Mouse (Mus musculus) spleen, embryonic (tissue): ENCODE results near the gene Sgsm2.

ENCODE experiments used
- CTCF ChIA-PET: fragments of 350-600 bp; sonication (Branson Sonifier 250); formaldehyde crosslinking; loops from one replicate; lab custom pipeline; 2022; lab: Charles Lee

Sgsm2 gene

DNA sequence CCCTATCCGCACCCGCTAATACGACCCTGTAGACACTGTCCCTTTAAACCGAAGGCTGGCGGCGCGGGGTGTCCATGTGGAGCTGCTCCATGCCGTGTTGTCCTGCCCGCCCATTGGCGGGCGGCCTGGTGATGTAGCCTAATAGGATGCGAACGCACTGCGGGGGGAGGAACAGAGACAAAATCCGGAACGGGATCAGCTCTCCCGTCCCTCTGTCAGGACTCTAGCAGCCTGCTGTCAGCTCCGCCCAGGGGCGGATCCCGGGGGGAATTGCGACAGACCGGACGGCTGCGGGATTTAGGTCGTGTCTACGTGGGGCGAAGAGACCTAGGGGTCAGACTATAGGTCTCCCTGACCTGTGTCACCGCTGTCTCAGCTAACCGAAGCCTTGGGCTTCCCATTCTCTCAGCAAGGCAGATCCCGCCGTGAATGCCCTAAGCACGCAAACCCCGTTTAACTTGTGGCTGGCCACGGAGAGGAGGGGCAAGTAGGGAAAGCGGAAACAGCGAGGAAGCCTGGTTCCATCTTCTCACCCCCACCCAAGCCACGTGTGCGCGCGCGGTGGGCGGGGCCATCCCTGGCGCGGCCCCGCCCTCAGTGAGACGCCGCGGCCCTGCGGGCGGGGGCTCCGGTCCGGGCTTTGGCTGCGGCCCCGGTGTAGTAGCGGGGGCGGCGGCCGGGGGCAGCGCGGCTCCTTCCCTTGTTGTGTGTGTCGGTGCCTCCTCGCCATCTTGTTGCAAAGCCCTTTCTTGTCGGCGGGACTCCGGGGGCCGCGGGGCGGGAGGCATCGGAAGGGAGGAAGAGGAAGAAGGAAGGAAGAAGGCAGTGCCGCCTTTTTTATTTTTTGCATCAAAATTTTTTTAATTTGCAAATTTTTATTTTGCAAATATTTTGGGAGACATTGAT lies 66.4 kb downstream of the Sgsm2 start, which contains the start of gene Mnt:
Gene Mnt, plus strand, starts transcription at position 665 of the 906 bp plus-strand sequence.
- CTCF ChIA-PET, result interaction anchor here (1.3 kb wide), 1 partner anchor 10 kb away, joined by 4 read pairs; no protein-coding TSS in a partner anchor

DNA sequence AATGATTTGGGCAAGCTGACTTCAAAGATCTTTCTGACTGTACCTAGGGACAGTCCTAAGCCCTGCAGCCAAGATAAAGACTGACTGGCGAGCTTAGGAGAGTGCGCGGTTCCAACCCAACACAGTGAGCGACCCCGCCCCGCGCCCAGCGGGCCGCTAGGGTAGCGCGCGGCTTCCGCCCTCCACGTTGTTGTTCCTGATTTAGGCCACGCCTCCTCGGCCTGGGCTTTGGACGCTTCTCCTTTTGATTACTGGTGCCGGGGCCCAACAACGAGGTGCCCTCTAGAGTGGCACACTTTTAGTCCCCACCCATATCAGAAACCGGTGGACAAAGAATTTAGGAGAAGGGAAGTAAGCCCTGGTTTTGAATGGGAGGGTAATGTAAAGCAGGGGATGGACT lies 67.0 kb downstream of the Sgsm2 start:
- CTCF ChIA-PET, result interaction anchor here (1.3 kb wide), 1 partner anchor 11 kb away, joined by 4 read pairs; no protein-coding TSS in a partner anchor

DNA sequence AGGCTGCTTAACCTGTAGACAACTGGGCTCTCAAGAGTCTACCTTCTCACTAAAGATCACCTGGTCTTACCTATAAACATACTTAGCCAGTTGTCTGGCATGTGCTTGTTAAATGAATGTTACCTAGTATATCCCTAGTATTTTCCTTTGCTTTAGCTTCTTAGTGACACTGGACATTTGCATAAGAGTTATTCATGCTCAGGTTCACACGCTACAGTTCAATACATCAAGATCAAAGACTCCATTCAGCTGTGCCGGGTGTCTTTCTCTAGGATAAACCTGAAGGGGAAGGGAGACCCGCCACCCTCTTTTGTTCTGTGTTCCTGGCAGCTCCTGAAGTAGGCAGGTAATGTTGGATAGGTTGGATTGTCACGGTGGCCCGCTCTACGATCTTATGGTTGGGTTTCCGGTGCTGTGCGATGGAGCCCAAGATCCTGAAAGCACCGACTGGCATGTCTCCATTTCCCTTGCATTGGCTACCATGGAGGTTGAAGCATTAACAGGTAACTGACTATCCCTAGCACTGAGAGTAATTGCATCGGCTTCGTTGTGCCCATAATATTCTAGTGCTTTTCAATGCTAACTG lies 67.8 kb downstream of the Sgsm2 start:
- CTCF ChIA-PET, result interaction anchor here (0.6 to 1.3 kb wide), 2 partner anchors 11 to 464 kb away, joined by 4 to 7 read pairs; no protein-coding TSS in a partner anchor

DNA sequence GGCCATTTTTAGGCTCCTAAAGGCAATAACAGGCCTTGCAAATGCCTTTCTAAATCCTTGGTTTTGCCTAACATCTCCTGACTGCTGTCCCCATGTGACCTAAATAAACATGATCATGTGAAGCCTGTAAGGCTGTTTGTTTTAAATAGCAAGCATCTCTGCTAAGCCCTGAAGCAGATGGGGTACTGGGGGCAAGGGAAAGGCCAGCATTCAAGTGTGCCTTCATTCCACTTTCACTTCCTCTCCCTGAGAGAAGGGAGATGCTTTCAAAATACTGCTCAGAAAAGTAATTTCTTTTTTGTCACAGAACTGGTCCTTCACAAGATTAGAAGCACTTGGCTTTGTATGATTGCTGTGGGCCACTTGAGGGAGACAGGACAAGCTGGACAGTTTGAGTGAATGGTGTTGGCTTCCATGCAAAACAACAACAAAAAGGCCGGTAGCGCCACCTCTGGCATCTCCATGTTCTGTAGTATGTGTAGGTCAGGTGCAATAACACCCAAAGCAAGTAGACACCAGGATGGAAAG lies 68.4 kb downstream of the Sgsm2 start:
- CTCF ChIA-PET, result interaction anchor here (0.6 kb wide), 1 partner anchor 465 kb away, joined by 7 read pairs; no protein-coding TSS in a partner anchor

DNA sequence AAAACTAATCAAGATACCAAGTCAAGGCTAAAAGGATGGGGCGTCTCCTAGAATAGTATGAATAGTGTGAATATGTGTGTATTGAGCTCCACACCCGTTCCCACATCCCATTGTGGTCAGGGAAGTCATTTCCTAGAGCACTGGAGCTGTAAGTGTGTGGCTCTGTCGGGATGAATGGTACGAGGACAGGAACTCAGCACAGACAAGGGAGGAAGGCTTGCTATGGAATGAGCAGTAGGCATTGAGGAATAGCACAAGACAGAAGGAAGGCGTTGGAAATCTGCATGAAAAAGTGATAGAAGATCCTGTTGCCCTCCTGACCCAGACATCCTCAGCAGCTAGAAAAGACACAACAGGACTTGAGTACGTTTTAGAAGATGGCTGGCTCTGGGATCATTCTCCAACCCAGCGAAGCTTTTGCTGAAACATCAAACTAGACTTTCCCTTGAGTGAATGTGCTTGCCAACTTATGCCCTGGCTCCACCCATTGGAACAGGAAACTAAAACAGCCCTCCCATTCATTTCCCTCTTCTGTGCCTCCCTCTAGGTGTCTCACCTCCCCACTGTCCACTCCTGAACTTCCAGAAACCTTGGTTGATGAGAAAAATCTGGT lies 69.0 kb downstream of the Sgsm2 start:
- CTCF ChIA-PET, result interaction anchor here (0.5 to 1.8 kb wide), 2 partner anchors 18 to 383 kb away, joined by 5 to 9 read pairs; no protein-coding TSS in a partner anchor

DNA sequence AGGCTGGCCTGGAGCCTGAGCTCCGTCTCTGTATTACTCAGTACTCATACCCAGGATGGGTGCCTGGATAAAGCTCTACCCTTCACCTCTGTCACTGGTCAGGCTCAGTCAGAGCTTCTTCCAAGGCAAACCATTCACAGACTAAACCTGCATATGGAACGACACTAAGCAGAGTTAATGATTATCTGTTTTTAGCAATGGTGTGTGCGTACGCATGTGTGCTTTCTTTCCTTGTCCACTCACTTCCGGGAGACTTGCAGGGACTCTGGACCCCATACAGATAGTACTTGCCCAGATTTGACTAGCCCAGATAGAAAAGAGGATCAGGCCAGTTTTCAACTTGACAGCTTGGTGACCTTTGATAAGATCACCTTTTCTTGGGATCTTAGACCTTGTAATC lies 70.2 kb downstream of the Sgsm2 start:
- CTCF ChIA-PET, result interaction anchor here (0.9 to 1.8 kb wide), 2 partner anchors 12 to 16 kb away, joined by 3 to 9 read pairs; no protein-coding TSS in a partner anchor

DNA sequence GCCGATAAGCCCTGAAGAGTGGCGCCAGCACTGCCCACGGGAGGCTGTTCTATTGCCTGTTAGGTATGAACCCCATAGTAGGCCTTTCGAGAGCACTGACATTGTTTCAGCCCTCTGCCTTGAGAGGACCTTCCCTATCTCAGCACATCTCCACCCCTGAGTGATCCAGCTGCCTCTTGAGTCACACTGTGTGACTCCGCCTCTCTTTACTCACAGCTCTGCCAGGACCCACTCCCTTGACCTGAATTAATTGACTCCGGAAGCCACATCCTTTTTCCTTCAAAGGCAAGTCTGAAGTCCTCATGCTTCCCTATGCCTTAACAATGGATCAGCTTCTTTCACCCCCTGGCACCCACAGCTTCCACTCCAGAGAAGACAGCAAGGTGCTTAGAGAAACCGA lies 70.7 kb downstream of the Sgsm2 start:
- CTCF ChIA-PET, result interaction anchor here (0.7 to 1.8 kb wide), 3 partner anchors 12 to 16 kb away, joined by 3 to 9 read pairs (median 6); no protein-coding TSS in a partner anchor

DNA sequence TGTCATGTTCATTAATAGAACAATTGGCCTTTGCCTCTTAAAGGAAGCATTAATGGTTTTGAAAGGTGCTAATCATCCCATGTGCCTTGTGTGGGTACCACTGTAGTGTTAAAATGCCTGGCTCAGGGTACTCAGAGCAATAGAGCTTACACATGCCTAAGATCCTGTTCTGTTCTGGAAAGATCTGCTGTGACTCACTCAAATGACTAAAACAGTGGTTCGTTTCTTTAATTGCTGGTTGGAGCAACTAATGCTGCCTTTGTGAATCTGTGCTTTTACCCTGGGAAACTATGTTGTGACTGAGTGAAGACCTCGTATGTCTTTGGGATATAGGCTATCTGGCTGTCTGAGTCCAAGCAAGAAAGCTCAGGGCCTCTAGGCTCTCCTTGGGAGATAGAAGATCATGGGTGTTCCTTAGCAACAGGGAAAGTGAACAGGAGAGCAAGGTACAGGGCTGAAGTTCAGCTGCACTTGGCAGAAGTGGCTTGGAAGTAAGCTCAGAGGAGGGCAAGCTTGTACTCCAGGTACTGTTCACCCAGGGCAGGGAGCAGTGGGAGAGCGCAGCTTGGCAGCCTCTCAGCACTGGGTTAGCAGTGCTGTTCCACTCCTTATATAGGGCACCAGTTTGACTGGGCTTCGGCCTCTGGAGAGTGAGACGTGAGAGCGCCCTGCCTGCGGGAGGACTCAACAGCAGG lies 74.0 kb downstream of the Sgsm2 start:
- CTCF ChIA-PET, result interaction anchor here (0.6 to 1.7 kb wide), 2 partner anchors 25 to 189 kb away, joined by 3 to 6 read pairs; no protein-coding TSS in a partner anchor

DNA sequence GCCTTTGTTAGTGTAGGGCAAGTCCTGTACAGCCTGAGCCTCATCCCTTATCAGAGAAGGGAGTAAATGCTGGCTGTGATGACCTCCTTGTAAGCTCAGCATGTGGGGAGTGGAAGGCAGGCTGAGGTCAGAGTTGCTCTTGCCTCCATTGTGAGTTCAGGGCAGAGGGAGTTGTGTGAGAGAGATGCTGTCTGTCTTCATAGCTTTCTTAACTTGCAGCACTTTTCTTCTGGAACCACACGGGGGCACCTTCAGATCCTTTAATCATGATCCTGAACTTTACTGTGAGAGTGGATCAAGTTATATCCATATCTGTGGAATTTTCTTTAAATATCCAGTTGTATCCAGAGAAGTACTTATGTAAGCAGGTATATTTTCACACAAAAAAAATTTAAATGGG lies 75.4 kb downstream of the Sgsm2 start:
- CTCF ChIA-PET, result interaction anchor here (1.3 to 1.7 kb wide), 2 partner anchors 16 to 27 kb away, joined by 4 to 6 read pairs; no protein-coding TSS in a partner anchor

DNA sequence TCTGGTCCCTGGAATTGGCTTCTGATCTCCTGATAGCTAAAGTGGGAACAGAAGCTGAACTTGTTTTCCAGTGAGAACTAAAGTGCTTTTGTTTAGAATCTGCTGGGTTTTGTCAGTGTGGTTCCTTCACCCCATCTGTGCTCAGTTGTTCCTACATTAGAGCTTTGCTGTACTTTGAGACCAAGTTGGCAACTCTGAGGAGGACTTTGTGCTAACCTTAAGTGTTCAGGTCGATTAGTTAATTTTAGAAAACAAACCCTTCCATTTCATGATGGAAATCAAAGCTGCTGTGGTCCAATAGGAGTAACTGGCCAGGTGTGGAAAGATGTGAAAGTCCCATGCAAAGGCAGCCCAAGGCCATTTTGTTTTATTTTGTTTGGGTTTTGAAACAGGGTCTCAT lies 75.9 kb downstream of the Sgsm2 start:
- CTCF ChIA-PET, result interaction anchor here (1.3 kb wide), 1 partner anchor 16 kb away, joined by 4 read pairs; no protein-coding TSS in a partner anchor

DNA sequence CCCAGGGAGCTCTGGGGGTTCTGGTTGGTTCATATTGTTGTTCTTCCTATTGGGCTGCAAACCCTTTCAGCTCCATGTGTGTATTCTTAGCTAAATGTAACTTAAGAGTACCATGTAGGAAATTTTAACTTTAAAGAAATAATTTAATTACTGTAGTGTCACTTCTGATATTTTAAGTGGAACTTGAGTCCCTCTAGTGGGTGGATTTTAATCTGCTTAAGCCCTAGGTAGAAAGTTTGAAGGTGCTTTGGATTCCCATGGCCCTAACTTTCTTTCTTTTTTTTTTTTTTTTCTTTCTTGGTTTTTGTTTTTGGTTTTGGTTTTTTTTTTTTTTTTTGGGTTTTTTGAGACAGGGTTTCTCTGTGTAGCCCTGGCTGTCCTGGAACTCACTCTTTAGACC lies 81.1 kb downstream of the Sgsm2 start:
- CTCF ChIA-PET, result interaction anchor here (0.7 kb wide), 1 partner anchor 15 kb away, joined by 7 read pairs; no protein-coding TSS in a partner anchor

DNA sequence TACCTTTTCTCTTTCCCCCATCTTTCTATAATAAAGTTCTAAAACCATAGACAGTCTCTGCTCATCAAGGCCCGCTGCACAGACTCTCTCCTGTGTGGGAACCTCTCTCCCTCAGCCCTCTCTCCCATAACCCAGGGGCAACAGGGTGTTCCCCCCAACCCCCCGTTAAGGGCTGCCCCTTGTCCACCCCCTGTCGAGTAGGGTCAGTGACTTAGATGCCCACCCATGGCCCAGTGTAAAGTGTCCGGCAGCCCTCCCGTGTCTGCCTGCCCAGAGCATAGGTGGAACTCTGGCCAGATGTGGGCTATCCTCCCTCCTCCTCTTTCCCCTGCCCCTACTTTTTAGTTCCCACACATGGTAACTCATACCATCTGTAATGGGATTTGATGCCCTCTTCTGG lies 85.3 kb downstream of the Sgsm2 start:
- CTCF ChIA-PET, result no interaction called here

DNA sequence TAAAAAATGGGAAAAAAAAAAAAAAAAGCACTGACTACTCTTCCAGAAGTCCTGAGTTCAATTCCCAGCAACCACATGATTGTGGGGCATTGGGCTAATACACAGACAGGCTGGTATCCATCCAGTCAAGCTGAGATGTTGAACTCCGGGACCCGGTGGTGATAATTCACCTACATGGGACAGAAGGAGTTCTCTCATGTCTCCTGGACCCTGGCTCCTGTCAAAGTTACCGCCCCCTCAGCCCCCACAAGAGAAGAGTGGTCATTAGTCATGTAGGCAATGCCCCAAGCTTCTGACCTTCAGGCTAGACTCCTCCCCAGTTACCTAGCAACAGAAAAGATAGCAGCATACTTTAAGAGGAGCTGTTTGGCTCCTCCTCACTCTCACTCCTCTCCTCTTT lies 85.8 kb downstream of the Sgsm2 start:
- CTCF ChIA-PET, result interaction anchor here (0.6 to 1.7 kb wide), 4 partner anchors 16 to 369 kb away, joined by 3 to 9 read pairs (median 6); no protein-coding TSS in a partner anchor

DNA sequence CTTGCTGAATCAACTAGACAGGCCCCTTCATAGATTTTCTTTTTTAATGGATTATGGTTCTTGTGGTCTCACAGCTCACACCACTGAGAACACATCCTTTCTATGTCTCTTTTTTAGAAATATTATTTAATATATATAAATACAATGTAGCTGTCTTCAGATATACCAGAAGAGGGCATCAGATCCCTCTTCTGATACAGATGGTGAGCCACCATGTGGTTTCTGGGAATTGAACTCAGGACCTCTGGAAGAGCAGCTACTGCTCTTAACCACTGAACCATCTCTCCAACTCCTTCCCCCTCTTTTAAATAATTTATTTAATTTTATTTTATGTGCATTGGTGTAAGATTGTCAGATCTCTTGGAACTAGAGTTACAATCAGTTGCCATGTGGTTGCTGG lies 86.7 kb downstream of the Sgsm2 start:
- CTCF ChIA-PET, result interaction anchor here (0.6 to 2.2 kb wide), 6 partner anchors 10 to 370 kb away, joined by 3 to 9 read pairs (median 4); no protein-coding TSS in a partner anchor

DNA sequence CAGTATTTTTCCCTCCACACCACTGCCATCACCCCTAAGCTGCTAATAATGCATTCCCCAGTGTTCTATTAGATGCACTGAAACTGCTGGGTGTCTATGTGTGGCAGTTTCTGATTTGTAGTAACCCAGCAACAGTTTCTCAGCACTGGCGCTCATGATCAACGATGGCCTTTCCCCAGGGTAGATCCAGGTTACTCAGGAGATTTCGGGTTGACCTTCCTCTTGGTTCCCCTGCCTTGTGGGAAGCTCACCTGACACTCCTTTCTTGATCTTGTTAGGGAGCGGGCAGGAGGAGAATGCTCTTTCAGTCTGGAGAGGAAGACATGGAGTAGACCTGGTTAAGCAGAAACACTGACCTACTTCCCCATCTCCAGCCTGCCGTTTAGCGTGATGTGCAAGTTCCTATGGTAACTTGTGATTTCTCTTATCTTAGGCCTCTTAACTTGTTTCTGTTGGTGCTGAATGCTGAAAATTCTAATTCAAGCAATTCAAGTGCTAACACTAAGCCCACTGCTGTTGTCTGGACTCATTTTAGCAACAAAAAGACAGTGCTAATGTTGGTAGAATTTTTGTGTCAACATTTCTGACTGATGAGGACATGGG lies 88.5 kb downstream of the Sgsm2 start:
- CTCF ChIA-PET, result interaction anchor here (2.2 kb wide), 1 partner anchor 40 kb away, joined by 8 read pairs; no protein-coding TSS in a partner anchor

DNA sequence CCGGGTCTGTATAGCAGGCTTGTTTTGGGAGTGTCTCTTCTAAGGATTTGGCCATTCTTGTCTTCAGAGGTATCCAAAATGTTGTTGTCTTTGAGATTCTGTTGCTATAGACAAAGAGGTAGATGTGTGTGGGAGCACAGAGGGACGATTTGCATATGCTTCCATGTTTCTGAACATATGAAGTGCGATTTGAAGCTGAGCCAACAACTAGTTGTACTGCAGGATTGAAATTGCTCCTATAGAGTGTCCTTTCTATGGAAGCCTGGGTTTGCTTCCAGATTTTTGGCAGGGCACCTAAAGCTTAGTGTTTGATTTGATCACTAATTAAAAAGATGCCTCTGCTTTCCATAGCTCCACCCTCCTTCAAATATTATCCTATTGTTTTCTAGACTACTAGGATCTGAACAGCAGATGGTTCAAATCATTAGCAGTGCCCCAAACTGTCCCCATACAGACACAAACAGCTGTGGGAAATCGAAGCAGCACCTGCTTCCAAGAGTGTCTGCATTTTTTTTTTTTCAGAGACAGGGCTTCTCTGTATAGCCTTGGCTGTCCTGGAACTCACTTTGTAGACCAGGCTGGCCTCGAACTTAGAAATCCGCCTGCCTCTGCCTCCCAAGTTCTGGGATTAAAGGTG lies 89.5 kb downstream of the Sgsm2 start:
- CTCF ChIA-PET, result interaction anchor here (0.6 kb wide), 1 partner anchor 39 kb away, joined by 8 read pairs; no protein-coding TSS in a partner anchor

DNA sequence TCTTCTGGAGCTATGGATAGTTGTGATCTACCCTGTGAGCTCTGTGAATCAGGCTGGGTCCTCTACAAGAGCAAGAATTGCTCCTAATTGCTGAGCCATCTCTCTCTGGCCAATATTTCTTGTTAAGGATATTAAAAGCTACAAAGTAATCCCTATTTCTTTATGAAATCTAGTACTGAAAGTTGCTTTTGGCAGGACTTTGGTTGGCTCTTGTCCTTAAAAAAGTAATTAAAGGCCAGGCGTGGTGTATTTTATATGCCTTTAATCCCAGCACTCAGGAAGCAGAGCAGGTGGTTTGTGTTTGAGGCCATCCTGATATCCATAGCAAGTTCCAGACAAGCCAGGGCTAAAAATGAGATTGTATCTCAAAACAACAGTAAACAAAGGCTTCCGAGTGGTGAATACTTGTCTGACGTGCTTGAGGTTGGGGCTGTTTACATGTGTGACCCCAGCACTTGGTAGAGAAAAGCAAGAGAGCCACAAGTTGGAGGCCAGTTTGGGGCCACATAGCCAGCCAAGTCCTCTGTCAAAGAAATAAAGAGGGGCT lies 92.7 kb downstream of the Sgsm2 start:
- CTCF ChIA-PET, result no interaction called here

DNA sequence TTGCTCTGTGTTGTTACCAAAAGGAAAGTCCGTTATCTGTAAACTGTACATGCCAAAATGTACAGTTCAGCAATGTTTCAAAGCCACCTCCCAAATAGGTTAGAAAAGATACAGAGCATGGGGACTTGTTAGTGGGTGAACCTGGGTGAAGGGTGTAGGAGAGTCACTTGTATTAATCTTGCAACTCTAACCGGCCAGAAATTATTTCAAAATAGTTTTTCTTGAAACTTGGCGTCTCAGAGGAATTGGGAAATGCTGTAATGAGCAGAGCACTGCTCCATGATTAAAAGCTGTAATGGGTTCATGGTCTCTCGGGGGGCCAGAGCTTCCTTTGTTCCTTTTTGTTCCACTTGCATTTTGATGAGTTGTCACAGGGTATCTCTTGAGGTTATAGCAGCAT lies 96.2 kb downstream of the Sgsm2 start:
- CTCF ChIA-PET, result interaction anchor here (0.5 to 1.1 kb wide), 2 partner anchors 9 to 15 kb away, joined by 3 to 7 read pairs; no protein-coding TSS in a partner anchor
